Mouse (Mus musculus) hindbrain, embryonic 15.5 days (tissue): Measurements from ENCODE around the gene Gigyf1. TPM values are rescaled to one million over a fixed set of nuclear protein-coding genes. Genes with fewer than 3 reads are reported as not detected.

Experiments used
- ATAC-seq: fragments of 200-750 bp; cut with Nextera tagmentation; 2 replicates; pipeline ENCODE4 v1.8.0; 2017; ENCODE audit warnings: low read depth, moderate number of reproducible peaks, moderate TSS enrichment; ENCODE audit not compliant: low FRiP score
- H3K27ac ChIP-seq: fragments of 300-500 bp; sonication (generic); replicated peaks from 2 replicates; pipeline ENCODE4 v1.5.1; 2015; ENCODE audit warnings: mild to moderate bottlenecking, inconsistent platforms
- H3K27me3 ChIP-seq: fragments of 300-500 bp; sonication (generic); 2 replicates; pipeline ENCODE4 v1.6.1; 2015; ENCODE audit warnings: control low read depth, inconsistent platforms
- H3K36me3 ChIP-seq: fragments of 300-500 bp; sonication (generic); 2 replicates; pipeline ENCODE4 v1.6.1; 2015; ENCODE audit warnings: control low read depth, inconsistent platforms
- H3K4me1 ChIP-seq: fragments of 300-500 bp; sonication (generic); replicated peaks from 2 replicates; pipeline ENCODE4 v1.6.1; 2015; ENCODE audit warnings: control low read depth, inconsistent platforms
- H3K4me2 ChIP-seq: fragments of 300-500 bp; sonication (generic); 2 replicates; pipeline ENCODE4 v1.6.1; 2015; ENCODE audit warnings: moderate library complexity, mild to moderate bottlenecking, inconsistent platforms
- H3K4me3 ChIP-seq: fragments of 300-500 bp; sonication (generic); 2 replicates; pipeline ENCODE4 v1.5.1; 2015; ENCODE audit warnings: mild to moderate bottlenecking, inconsistent platforms
- H3K9ac ChIP-seq: fragments of 300-500 bp; sonication (generic); 2 replicates; pipeline ENCODE4 v1.6.1; 2015; ENCODE audit warnings: inconsistent platforms
- H3K9me3 ChIP-seq: fragments of 300-500 bp; sonication (generic); 2 replicates; pipeline ENCODE4 v1.6.1; 2016; ENCODE audit warnings: control low read depth, inconsistent platforms
- WGBS: fragments of 180-500 bp; shearing (Covaris S2); methylation state at CpG from one replicate; pipeline ENCODE4 v1.1.7; 2015; 5-methylcytosine and 5-hydroxymethylcytosine counted together
- polyA plus RNA-seq: library from polyadenylated mRNA; unstranded; fragments of >200 nt; fragmentation: Nextera tagmentation; extraction: Ambion mirVana; gene quantifications from 2 replicates; pipeline ENCODE4 v1.2.1, GENCODE M21; 2015

Gigyf1 gene
- polyA plus RNA-seq, 1 experiment from 2014 or later = 18.4 TPM

DNA sequence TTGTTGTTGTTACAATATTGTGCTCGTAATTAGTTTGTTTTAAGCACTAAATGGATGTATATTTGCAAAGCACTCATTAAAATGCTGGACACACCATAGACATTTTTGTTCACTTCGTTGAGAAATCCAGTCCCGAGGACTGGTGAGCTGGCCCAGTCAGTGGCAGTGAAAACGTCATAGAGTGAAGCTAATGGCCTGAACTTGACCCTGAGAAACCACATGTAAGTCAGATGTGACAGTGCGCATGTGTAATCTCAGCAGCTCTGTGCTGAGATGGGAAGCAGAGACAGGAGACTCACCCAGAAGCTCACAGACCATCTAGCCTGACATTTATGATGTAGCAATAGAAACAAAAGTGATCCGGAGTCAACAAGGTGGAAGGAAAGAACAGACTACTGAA, 26.6 kb downstream of the Gigyf1 start:
- no peak overlapping the region for H3K9ac ChIP-seq
- no peak overlapping the region for H3K4me2 ChIP-seq
- H3K27ac ChIP-seq = no peak overlapping the region
- H3K27me3 ChIP-seq = no peaks in the 10 kb centered on the region
- no peaks in the 10 kb centered on the region for H3K36me3 ChIP-seq
- ATAC-seq = no peak
- no peak overlapping the region for H3K4me3 ChIP-seq
- H3K4me1 ChIP-seq = no peaks in the 10 kb centered on the region
- H3K9me3 ChIP-seq = no peaks in the 10 kb centered on the region
- 66% methylated on average over 6 of the region's 6 CpGs for WGBS

DNA sequence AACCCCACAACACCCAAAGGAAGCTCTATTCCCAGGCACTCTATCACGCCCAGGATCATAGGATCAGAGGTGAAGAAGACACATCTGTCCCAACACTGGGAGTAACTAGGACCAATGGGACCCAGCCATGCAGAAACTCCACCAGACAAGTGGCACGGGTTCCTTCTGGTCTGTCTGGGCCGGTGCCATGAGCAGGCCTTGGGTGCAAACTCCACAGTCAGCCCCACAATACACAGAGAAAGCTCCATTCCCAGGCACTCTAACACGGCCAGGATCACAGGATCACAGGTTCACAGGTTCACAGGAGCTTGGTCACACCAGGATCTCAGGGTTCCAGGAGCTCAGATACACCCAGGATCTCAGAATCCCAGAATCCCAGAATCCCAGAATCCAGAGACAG, 27.2 kb downstream of the Gigyf1 start:
- Histone ChIP-seq H3K27me3 (no peaks in the 10 kb centered on the region), H3K4me1 (no peaks in the 10 kb centered on the region), H3K36me3 (no peaks in the 10 kb centered on the region), H3K4me3 (no peak overlapping the region), H3K9me3 (no peaks in the 10 kb centered on the region), H3K4me2 (no peak overlapping the region), H3K27ac (no peak overlapping the region), H3K9ac (no peak overlapping the region)
- no peak for ATAC-seq
- WGBS = 78% methylated on average over 4 of the region's 4 CpGs

DNA sequence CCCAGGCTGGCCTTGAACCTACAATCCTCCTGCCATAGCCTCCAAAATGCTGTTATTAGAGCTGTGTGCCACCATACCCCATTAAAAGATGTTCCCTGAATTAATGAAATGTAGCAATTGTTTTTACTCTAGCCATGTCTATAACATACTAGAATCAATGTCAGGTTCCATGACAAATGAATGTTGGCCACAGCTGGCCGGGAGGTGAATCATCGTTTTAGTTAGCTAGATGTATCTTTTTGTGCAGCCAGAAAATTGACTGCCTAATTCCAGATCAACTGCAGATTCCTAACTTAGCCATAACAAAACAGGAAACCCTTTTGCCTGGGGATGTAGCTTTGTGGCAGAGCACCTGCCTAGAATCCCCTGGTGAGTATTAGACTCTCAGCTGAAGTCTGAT, 31.5 kb downstream of the Gigyf1 start:
- H3K27me3 ChIP-seq = no peaks in the 10 kb centered on the region
- no peak for ATAC-seq
- peaks cover 14% of the 10 kb centered on the region for H3K4me1 ChIP-seq
- no peaks in the 10 kb centered on the region for H3K9me3 ChIP-seq
- no peak overlapping the region for H3K9ac ChIP-seq
- no peaks in the 10 kb centered on the region for H3K36me3 ChIP-seq
- no peak overlapping the region for H3K4me2 ChIP-seq
- H3K27ac ChIP-seq = no peak overlapping the region
- 81% methylated on average over 2 of the region's 2 CpGs for whole genome bisulfite sequencing
- H3K4me3 ChIP-seq = no peak overlapping the region

DNA sequence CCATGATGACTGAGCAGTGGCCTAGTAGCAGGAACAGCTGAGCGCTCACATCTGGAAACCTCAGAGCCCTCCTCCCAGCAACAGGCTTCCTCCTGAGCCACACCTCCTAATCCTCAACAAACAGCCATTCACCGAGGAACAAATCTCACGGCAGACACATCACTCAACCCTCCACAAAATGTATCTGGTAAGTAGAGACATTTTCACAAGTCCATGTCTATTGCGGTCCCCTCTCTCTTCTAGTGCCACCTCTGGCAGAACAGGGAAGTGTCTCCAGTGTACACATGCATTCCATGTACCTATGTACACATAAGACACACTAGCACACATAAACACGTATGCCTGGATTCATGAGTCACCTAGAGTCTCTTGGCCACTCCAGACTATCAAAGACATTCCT, 32.8 kb downstream of the Gigyf1 start:
- Histone ChIP-seq H3K4me1 (peaks cover 22% of the 10 kb centered on the region), H3K27ac (no peak overlapping the region), H3K36me3 (no peaks in the 10 kb centered on the region), H3K9me3 (no peaks in the 10 kb centered on the region), H3K4me3 (no peak overlapping the region), H3K4me2 (no peak overlapping the region), H3K9ac (no peak overlapping the region), H3K27me3 (no peaks in the 10 kb centered on the region)
- ATAC-seq = no peak
- WGBS = 82% methylated on average over 5 of the region's 5 CpGs

DNA sequence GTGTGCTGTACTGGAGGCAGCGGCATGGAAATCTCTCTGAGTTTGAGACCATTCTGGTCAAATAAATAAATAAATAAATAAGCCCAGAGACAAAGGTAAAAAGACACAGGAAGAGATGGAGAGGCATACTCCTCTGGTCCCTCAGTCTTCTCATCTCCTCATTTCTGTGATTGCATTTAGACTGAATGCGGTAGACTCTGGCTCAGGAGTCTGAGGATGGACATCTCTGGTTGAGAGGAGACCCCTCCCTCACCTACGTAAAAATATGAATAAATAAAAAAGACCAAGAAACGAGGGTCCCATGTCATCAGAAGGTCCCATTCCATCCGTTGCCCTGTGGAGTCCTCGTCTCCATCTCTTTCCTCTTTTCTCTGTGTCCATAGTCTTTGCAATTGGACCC, 34.7 kb downstream of the Gigyf1 start:
- H3K4me1 ChIP-seq = peaks cover 22% of the 10 kb centered on the region
- H3K36me3 ChIP-seq = no peaks in the 10 kb centered on the region
- ATAC-seq = peak; percentile 67
- 20% methylated on average over 6 of the region's 6 CpGs for WGBS
- H3K27ac ChIP-seq = peak overlapping the region; percentile 87
- H3K4me2 ChIP-seq = peak overlapping the region; percentile 80
- H3K4me3 ChIP-seq = peak overlapping the region; percentile 72
- H3K9ac ChIP-seq = peak overlapping the region; percentile 53
- H3K27me3 ChIP-seq = no peaks in the 10 kb centered on the region
- no peaks in the 10 kb centered on the region for H3K9me3 ChIP-seq

DNA sequence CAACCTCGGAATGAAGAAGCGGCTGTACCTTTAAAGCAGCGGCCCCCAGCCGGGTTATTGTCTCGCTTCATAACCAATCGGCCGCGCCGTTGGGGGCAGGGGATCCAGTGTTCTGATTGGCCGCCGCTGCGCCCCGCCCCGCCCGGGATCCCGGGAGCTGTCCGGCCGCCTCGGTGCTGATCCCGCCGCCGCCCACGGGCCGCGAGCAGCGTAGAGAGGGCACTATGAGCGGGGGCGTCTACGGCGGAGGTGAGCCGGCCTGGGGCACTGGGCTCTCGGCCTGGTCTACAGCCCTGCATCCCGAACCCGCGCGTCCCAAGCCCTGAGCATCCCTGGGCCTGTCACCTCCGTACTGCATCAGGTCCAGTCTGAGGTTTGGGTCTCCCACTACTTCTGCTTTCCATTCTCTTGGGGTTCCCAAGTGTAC, 35.1 kb downstream of the Gigyf1 start, which contains the start of gene Actl6b:
Gene Actl6b (plus strand): TSS at position 107 of the 427 bp plus-strand sequence.
- Histone ChIP-seq H3K9ac (peak within 1 kb of the TSS; percentile 82), H3K4me2 (peak within 1 kb of the TSS; percentile 80), H3K4me1 (peaks cover 22% of the 10 kb centered on the region), H3K4me3 (peak within 1 kb of the TSS; percentile 72), H3K27me3 (no peaks in the 10 kb centered on the region), H3K27ac (peak within 1 kb of the TSS; percentile 87), H3K36me3 (no peaks in the 10 kb centered on the region), H3K9me3 (no peaks in the 10 kb centered on the region)
- ATAC-seq = peak; percentile 96
- WGBS = 1% methylated on average over 36 of the region's 37 CpGs

DNA sequence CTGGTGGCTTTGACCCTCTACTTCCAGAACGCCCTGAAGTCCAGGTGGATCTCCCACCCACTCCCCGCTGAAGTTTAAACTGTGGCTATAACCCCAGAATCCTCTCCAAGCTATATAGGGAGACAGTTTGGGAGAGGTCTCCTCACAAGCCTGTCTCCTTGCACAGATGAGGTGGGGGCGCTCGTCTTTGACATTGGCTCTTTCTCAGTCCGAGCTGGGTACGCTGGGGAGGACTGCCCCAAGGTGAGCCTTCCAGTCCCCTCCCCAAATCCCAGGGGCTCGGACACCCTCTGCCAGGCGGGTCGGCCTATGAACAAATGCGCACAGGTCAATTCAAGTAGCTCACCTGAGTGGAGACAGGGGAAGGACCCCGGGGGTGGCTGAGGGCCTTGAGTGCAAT, 35.5 kb downstream of the Gigyf1 start:
- peak overlapping the region; percentile 82 for H3K9ac ChIP-seq
- no peaks in the 10 kb centered on the region for H3K27me3 ChIP-seq
- peak; percentile 39; the same call in 1 of the 2 replicates for ATAC-seq
- H3K36me3 ChIP-seq = no peaks in the 10 kb centered on the region
- 50% methylated on average over 11 of the region's 11 CpGs for WGBS
- no peaks in the 10 kb centered on the region for H3K9me3 ChIP-seq
- peak overlapping the region; percentile 80 for H3K4me2 ChIP-seq
- H3K4me1 ChIP-seq = peaks cover 22% of the 10 kb centered on the region
- H3K4me3 ChIP-seq = peak overlapping the region; percentile 72
- H3K27ac ChIP-seq = peak overlapping the region; percentile 87

DNA sequence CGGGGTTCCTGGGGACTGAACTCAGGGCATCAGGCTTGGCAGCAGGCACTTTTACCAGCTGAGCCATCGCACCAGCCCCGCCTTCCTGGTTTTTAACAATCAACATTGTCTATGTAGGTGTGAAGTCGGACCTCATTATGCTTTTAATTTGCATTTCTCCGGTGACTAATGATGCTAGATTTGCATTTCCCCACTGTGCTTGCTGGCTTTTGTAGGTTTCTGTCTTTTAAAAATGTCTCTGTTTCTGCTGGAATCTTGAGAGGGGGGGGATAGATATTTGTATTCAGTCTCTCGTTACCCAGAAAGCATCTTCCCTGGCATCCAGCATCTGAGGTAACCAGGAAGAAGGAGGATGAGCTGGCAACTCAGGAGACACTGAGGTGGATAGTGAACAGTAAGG, 43.2 kb downstream of the Gigyf1 start:
- no peak for ATAC-seq
- Histone ChIP-seq H3K9me3 (no peaks in the 10 kb centered on the region), H3K4me3 (no peak overlapping the region)

DNA sequence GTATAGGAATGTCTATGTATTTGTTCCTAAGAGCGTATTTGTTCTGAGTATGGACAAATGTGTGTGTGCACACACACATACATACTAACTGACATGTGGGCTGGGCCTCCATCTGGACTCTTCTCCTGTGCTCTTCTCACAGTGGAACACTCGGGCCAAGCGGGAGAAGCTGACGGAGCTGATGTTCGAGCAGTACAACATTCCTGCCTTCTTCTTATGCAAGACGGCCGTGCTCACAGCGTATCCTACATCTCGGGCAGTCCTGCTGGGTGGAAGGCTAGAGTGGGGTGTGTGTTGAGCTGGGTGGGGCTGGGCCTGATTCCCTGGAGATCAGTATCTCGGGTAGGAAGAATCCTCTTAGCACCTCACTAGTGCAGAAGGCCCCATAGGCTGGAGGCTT, 44.6 kb downstream of the Gigyf1 start:
- no peak for ATAC-seq
- Histone ChIP-seq H3K9me3 (no peaks in the 10 kb centered on the region), H3K27ac (no peak overlapping the region), H3K9ac (no peak overlapping the region), H3K36me3 (peaks cover 18% of the 10 kb centered on the region), H3K27me3 (no peaks in the 10 kb centered on the region), H3K4me2 (no peak overlapping the region), H3K4me1 (no peaks in the 10 kb centered on the region), H3K4me3 (no peak overlapping the region)
- 76% methylated on average over 10 of the region's 10 CpGs for WGBS

More for the DNA sequence above, 43.2 kb downstream of the Gigyf1 start:
- 46% methylated on average over 6 of the region's 6 CpGs for WGBS
- Histone ChIP-seq H3K4me2 (no peak overlapping the region), H3K36me3 (peaks cover 11% of the 10 kb centered on the region), H3K27me3 (no peaks in the 10 kb centered on the region), H3K4me1 (no peaks in the 10 kb centered on the region), H3K9ac (no peak overlapping the region), H3K27ac (no peak overlapping the region)

DNA sequence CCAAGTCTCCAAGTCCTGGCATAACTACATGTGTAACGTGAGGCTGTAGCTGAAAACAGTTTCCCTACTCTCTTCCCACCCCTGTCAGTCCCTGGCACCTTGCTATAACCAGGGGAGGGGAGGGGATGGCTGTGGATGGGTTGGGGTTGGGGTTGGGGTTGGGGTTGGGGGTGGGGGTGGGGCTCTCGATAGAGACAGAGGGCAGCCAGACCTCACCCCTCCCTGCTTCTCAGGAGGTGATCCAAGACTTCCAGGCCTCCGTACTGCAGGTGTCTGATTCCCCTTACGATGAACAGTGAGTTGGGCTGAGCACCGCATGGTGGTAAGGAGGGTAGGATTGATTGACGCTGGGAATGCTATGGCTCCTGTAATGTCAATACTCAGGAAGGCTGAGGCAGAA, 47.4 kb downstream of the Gigyf1 start:
- 63% methylated on average over 6 of the region's 6 CpGs for WGBS
- no peak for ATAC-seq

DNA sequence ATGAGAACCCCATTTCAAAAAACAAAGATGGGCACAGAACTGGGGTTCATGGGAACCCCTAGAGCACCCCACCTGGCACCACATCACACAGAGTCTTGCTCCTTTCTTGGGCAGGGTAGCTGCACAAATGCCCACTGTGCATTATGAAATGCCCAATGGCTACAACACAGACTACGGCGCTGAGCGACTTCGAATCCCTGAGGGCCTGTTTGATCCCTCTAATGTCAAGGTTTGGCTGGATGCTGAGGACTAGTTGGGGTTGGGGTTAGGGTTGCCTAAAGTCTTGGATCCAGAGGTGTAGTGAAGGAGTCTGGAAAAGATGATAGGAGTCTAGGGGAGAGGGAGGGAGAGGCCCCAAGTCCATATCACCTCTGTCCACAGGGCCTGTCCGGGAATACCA, 48.1 kb downstream of the Gigyf1 start:
- Histone ChIP-seq H3K9me3 (no peaks in the 10 kb centered on the region), H3K36me3 (peaks cover 7% of the 10 kb centered on the region), H3K27ac (no peak overlapping the region), H3K27me3 (no peaks in the 10 kb centered on the region), H3K4me1 (no peaks in the 10 kb centered on the region), H3K4me3 (no peak overlapping the region), H3K4me2 (no peak overlapping the region), H3K9ac (no peak overlapping the region)
- no peak for ATAC-seq
- WGBS = 96% methylated on average over 5 of the region's 5 CpGs

More for the DNA sequence above, 47.4 kb downstream of the Gigyf1 start:
- Histone ChIP-seq H3K27me3 (no peaks in the 10 kb centered on the region), H3K4me3 (no peak overlapping the region), H3K4me1 (no peaks in the 10 kb centered on the region), H3K36me3 (peaks cover 7% of the 10 kb centered on the region), H3K9ac (no peak overlapping the region), H3K9me3 (no peaks in the 10 kb centered on the region), H3K27ac (no peak overlapping the region), H3K4me2 (no peak overlapping the region)

DNA sequence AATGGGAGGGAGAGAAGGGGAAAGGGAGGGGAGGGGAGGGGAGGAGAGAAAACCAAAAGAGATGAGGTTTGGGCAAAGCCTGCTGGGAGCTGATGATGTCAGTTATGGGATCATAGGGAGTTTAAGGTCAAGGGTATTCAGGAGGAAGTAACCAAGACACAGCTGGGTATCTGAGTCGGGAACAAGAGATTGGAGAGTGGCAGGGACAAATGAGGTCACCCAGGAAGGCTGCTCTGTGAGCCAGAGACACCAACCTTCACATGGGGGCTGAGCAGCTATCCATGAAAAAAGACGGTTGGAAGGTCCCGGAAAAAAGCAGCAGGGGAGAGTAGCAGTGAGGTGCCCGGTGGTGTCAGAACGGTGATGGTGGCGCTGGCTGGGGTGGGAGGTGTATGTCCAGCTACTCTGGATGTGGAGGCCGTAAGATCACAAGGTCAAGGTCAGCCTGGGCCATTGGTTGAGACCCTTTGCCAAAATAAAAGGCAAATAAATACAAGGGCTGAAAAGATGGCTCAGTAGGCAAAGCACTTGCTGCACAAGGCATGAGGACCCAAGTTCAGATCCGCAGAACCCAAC, 50.0 kb downstream of the Gigyf1 start:
- H3K9ac ChIP-seq = no peak overlapping the region
- no peak overlapping the region for H3K27ac ChIP-seq
- WGBS = 79% methylated on average over 8 of the region's 8 CpGs
- ATAC-seq = no peak
- no peaks in the 10 kb centered on the region for H3K4me1 ChIP-seq
- H3K27me3 ChIP-seq = no peaks in the 10 kb centered on the region
- no peaks in the 10 kb centered on the region for H3K9me3 ChIP-seq
- no peak overlapping the region for H3K4me2 ChIP-seq
- peaks cover 7% of the 10 kb centered on the region for H3K36me3 ChIP-seq
- no peak overlapping the region for H3K4me3 ChIP-seq

DNA sequence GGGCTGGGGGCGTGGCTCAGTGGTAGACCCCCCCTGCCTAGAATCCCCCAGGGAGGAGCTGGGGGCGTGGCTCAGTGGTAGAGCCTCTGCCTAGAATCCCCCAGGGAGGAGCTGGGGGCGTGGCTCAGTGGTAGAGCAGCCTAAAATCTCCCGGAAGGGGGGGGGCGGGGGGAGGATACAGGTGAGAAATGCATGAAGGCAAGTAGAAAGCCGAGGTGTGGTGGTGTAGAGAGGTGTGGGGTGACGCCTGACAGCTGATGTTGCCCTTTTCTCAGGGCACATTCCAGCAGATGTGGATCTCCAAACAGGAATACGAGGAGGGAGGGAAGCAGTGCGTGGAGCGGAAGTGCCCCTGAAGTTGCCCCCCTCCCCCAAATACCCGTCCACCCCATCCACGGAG, 50.7 kb downstream of the Gigyf1 start:
- Histone ChIP-seq H3K36me3 (peaks cover 7% of the 10 kb centered on the region), H3K4me3 (no peak overlapping the region), H3K9ac (no peak overlapping the region), H3K27ac (no peak overlapping the region), H3K9me3 (no peaks in the 10 kb centered on the region), H3K27me3 (no peaks in the 10 kb centered on the region), H3K4me2 (no peak overlapping the region), H3K4me1 (no peaks in the 10 kb centered on the region)
- ATAC-seq = no peak
- WGBS = 78% methylated on average over 12 of the region's 12 CpGs
